Mouse (Mus musculus) T-helper 2 cell (primary cell): Measurements from ENCODE around the gene Drd1.

Source experiments
- in situ Hi-C: fragments of 300-600 bp; cut with MboI, MseI; formaldehyde crosslinking; loops from one replicate; pipeline ENCODE4 v1.15.1; 2025; ENCODE audit warnings: high pct_unique_total_duplicates

Drd1 gene

GRCm38 (mm10) chr13:54073491-54073890 lies 18.0 kb upstream of the Drd1 start:
- in situ Hi-C loops = no loop called here

DNA sequence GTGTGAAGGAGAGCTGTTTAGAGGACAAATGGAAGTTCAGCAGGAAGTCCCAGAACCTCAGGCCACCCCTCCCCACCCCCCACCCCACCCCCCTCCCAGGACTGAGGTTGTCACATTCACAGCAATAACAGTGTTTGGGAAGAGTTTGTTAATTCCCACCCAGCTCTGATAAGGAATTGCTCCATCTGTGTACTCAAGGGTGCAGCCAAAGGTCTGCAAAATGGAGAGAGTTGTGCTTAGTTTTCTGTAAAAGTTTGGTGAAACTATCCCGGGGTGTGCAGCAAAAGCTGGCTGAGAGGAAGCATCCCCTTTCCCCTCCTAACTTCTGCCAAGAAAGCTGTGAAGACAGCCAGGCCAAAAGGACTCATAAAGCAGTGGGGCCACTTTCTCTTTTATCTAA lies 17.6 kb upstream of the Drd1 start:
- in situ Hi-C loops = no loop called here

GRCm38 (mm10) chr13:54072526-54073057 lies 17.1 kb upstream of the Drd1 start:
- in situ Hi-C loops = no loop called here

DNA sequence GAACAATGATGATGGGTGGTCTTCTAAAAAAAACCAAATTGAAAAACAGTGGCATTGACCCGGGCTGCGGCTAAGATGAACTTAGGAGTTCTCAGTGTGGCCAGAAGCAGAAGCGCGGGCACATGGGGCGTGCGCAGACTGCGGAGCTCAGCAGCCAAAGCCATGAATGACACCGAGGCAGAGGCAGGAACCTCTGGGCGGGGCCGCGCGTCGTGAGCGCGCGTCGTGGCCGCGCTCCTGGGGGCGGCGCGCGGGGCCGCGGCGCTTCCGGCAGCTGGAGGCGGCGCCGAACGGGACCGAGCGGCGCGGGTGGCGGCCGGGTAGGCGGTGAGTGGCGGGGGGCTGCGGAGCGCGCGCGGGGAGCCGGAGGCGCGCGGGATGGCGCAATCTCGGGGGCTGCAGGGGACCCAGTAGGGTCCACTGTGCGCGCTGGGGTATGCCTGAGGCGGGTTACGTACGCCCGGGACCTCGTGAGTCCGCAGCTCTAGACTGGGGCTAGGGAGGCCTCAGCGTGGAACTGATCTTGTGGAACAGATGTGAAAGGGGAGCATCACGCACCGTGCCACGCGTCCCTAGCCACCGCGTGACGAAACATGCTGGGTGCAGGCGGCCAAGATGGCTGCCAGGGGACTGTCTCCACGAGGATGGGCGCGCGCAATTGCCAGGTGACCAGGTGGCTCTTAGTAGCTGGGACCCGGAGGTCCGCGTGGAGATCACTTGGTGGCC lies 16.3 kb upstream of the Drd1 start, which contains the start of gene Sfxn1:
Gene Sfxn1, plus strand, starts transcription at position 264 of the 726 bp plus-strand sequence.
- in situ Hi-C loops = no loop called here

DNA sequence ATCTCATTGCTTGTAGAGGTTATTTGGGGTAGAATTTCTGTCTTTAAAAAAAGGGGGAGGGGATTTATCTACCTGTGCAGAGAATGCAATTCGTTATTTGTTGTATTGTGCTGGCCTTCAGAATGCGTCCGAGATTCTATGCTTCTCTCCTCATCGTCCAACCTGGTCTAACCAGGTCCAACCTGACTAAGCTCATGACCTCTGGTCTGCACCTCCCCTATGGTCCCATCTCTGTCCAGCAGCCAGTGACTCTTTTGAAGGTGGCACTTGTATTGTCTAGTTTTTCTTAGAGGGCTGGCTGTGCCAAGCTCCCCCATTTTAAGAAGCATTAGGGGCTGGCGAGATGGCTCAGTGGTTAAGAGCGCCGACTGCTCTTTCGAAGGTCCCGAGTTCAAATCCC lies 15.5 kb upstream of the Drd1 start:
- in situ Hi-C loops = no loop called here

- in situ Hi-C loops = no loop called here
These were observed 12.2 kb upstream of the Drd1 start for GRCm38 (mm10) chr13:54067617-54068166.

- in situ Hi-C loops = no loop called here
These were observed 10.7 kb upstream of the Drd1 start for GRCm38 (mm10) chr13:54066081-54066746.

DNA sequence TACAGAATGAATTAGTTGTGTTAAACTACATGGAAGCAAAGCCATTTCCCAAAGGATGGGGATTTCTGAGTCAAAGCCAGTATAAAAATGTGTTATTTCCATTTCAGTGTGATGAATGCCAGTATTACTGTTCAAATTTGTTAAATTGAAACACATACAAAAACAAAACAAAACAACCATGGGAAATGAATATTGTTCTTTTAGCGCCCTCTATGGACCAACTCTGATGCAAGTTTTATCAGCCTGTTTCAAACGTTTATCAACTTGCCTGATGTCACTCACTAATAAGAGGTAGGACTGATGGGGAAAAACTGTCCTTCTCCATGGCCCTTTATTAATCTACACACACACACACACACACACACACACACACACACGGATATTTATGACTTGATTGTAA lies 7.8 kb upstream of the Drd1 start:
- in situ Hi-C loops = no loop called here

GRCm38 (mm10) chr13:54062068-54062467 lies 6.6 kb upstream of the Drd1 start:
- in situ Hi-C loops = no loop called here

DNA sequence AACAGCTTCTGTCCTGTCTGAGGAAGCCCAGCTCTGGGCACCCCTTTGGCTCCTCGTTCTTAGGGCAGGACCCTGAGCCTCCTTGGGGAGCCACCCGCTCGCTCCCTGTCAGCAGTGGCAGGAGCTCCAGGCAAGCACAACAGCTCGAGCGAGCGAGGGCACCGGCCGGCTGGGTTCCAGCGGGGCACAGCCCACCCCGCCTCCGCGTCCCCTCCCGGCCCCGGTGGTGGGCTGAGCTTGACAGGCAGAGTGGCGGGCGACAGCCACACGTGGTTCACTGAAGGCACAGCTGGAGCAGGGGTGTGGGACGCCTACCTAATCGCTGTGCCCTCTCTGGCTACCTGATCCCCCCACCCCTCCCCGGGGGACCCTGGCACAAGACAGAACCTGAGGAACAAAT lies 543 bp downstream of the Drd1 start:
- in situ Hi-C loops = no loop called here

DNA sequence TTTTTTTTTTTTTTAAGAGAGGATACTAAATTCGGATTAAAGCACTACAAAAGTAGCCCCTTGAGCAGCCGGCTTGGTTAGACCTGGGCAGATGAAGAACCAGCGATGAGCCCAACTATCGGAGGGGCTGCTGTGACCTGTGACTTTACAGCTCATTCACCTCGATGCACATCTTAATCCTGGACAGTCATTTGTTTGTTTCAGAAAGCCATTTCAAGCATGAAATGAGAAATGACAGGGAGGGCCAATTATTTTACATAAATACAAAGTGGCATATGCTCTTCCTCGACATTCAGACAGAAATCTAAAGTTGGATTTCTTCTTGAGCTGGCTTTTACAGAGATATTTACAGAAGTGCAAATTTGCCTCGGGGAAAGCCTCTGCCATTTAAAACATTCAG lies 3.9 kb downstream of the Drd1 start:
- in situ Hi-C loops = no loop called here

DNA sequence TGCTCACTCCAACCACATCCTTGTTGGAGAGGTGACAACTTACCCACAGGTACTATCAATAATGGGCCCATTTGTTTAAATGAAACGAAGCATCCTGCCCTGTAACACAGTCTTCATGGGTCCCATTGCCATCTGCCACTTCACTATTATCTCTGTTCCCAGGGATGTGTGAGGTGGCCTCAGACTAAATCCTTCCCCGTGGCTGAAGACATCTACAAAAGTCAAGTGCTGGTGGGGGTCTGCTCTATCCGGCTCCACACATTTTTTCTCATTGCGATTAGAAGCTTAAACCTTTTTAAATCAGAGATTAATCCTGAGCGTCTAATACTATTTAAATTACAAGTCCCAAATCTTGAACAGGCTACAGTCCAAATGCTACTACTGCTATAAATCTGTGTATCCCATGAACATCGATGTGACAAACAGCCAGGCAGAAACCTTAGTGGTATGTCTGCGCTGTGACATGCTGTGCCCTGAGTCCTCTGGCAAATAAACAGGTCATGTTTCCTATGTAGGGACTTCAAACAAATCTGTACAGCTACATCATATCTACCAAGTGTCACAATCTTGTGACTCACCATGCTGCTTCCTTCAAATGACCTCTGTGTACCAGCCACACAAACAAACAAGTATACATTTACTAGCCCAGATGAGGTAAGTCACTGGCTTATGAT lies 6.7 kb downstream of the Drd1 start:
- in situ Hi-C loops = no loop called here

GRCm38 (mm10) chr13:54040256-54040655 lies 15.2 kb downstream of the Drd1 start:
- in situ Hi-C loops = no loop called here

DNA sequence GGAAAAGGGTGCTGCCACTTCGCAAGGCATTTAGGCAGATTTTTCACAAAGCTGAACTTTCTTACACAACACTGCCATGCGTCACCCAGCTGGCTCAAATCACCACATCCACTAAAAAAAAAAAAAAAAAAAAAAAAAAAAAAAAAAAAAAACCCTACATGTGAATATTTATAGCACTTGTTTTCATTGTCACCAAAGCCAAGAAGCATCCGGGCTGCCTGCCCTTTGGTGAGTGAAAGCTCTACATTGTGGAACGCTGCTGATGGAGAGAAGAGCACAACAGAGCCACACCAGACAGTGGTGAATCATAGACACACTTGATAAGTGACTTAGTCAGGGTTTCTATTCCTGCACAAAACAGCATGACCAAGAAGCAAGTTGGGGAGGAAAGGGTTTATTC lies 17.6 kb downstream of the Drd1 start:
- in situ Hi-C loops = no loop called here

- in situ Hi-C loops = no loop called here
These were observed 20.0 kb downstream of the Drd1 start for GRCm38 (mm10) chr13:54035541-54035940.

DNA sequence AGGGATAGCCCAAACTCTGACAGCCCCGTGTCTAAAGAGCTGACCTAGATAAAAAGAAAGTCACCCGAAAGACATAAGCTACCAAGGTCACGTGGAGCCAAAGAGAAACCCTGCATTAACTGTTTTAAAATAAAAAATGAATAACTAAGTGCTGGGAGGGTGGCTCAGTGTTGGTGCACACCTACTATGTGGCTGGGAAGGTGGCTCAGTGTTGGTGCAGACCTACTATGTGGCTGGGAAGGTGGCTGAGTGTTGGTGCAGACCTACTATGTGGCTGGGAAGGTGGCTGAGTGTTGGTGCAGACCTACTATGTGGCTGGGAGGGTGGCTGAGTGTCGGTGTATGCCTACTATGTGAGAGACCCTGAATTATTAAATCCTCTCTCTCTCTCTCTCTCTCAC lies 21.9 kb downstream of the Drd1 start:
- in situ Hi-C loops = no loop called here

DNA sequence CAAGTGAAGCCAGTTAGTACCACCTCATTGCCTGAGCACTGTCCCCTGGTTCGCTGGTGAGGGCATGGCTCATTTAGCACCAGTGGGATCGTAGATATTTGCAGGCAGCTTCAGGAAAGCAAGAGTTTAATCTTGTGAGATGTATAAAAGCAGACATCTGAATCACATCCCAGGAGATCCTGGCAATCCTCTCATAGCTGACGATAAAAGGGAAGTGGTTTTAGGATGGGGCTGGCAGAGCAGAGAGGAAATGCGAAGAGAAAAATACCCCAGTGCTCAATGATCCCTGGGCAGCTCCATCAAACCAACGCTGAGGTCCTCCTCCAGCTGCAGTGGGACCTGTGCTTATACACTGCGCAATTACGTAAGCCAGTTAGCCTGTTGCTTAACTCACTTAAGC lies 28.4 kb downstream of the Drd1 start:
- in situ Hi-C loops = no loop called here

- in situ Hi-C loops = no loop called here
These were observed 32.2 kb downstream of the Drd1 start for GRCm38 (mm10) chr13:54023311-54023710.

DNA sequence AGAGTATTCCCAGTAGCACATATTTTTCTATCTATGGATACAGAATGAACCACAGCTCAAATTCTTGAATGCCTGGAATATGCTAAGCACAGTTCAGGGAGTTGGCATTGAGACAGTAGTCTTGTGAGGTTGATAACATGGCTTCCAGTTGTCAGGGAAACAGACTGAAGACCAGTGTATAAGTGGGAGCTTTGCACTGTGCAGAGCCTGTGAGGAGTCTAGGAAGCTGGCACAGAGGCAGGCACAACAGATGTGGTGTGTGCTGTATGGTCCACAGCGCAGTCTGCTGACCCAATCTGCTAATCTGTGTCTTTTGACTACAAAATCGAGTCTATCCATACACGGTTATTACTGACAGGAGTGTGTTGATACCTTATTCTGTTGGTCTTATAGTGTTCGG lies 46.8 kb downstream of the Drd1 start:
- in situ Hi-C loops = no loop called here
